Mouse (Mus musculus): ENCODE data around the gene Eif4a2. TPM values are rescaled to one million over a fixed set of nuclear protein-coding genes. Genes with fewer than 3 reads are reported as not detected.

Gene Eif4a2
- total and polyA plus RNA-seq, 3 experiments = 358 to 660 (median 475) TPM

DNA sequence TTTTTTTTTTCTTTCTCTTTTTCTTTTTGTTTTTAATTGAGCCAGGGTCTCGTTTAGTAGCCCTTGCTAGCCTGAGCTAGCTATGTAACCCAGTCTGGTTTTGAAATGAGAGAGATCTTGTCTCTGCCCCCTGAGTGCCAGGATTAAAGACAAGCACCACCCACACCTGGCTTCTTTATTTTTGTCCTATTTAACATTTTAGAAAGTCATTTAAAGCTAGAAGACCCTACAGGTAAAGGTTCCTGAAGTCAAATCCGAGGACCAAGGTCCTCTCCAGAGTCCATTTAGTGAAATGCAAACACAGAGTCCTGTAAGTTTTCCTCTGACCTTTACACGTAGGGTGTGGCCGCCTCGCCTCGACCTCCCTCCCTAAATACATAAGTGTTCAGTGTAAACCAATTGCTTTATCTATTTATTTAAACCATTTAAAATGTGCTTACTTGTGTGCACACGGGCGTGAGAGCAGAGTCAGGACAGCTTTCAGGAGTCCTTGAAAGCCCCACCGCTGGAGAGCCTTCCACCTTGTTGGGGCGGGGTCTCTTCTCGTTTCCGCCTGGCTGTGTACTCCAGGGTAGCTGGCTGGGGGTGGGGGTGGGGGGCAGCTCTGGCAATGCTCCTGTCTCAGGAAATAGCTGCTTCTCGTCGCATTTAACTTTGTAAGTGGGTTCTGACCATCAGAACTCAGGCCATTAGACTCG, 4.8 kb upstream of the Eif4a2 start (continued):
- TF ChIP-seq MEF2A (IDR thresholded peaks at IDR 0.05; ENCODE audit: borderline replicate concordance, low read depth, low read length) (no peak; the same call in 1 of the 2 replicates), SIN3A (IDR thresholded peaks at IDR 0.05; ENCODE audit: low read length) (peak; percentile 87)

GRCm38 (mm10) chr16:23103038-23103745, 4.1 kb upstream of the Eif4a2 start:
- dilution Hi-C loops (cut with MboI; ENCODE audit: extremely low pct_ligation_motif_present, extremely low pct_unique_long_range_greater_than_20kb, low sequenced_read_pairs) = no loop called here
- TF ChIP-seq MXI1 (IDR thresholded peaks at IDR 0.05; ENCODE audit: low read depth, low read length) (peak; percentile 79), MAZ (IDR thresholded peaks at IDR 0.05; ENCODE audit: low read depth, low read length) (no peak), IRF4 (IDR thresholded peaks at IDR 0.05; ENCODE audit: low read depth, low read length) (no peak), POLR2A (IDR thresholded peaks at IDR 0.05; ENCODE audit: low read depth, low read length) (peak; percentile 57; the same call in 1 of the 2 replicates), MYC (IDR thresholded peaks at IDR 0.05; ENCODE audit: low read depth, low read length) (peak; percentile 65; the same call in 1 of the 2 replicates), MAX (IDR thresholded peaks at IDR 0.05; ENCODE audit: low read length) (peak; percentile 74), ZMIZ1 (IDR thresholded peaks at IDR 0.05; ENCODE audit: low read depth, low read length) (no peak), TCF12 (IDR thresholded peaks at IDR 0.05; ENCODE audit: low read depth, low read length) (no peak)
- no peaks in the 10 kb centered on the region for H3K9me3 ChIP-seq (replicated peaks; ENCODE audit: low read length)
- H3K4me2 ChIP-seq (ENCODE audit: insufficient read depth, low read depth, poor library complexity, severe bottlenecking) = peak overlapping the region; percentile 92
- no peak for DNase-seq (ENCODE audit: extremely low read depth)
- H3K9ac ChIP-seq (ENCODE audit: insufficient read depth, low read depth) = peak overlapping the region; percentile 60
- no peaks in the 10 kb centered on the region for H3K27me3 ChIP-seq (replicated peaks)
- peaks cover 6% of the 10 kb centered on the region for H3K79me2 ChIP-seq (replicated peaks; ENCODE audit: control insufficient read depth, extremely low read depth, insufficient read depth, poor library complexity, severe bottlenecking)
- peaks cover 7 to 49% of the 10 kb centered on the region in 2 experiments; a peak in 3 of 4 replicates for H3K4me1 ChIP-seq (ENCODE audit: control insufficient read depth in 1 of 2, insufficient read depth in 2 of 2)
- peak overlapping the region; percentile 54 for H3K27ac ChIP-seq (ENCODE audit: insufficient read depth, low read depth)
- in situ Hi-C loops (cut with MboI; ENCODE audit: low pct_ligation_motif_present, low pct_unique_long_range_greater_than_20kb, low sequenced_read_pairs) = no loop called here
- peaks cover under 1 to 19% of the 10 kb centered on the region in 2 experiments for H3K36me3 ChIP-seq (replicated peaks in 1 of 2; ENCODE audit: control insufficient read depth in 1 of 2, insufficient read depth in 1 of 2, low read length in 1 of 2)
- H3K4me3 ChIP-seq (replicated peaks in 1 of 3; ENCODE audit: low read depth in 2 of 3, low read length in 2 of 3, poor library complexity in 1 of 3) = peak overlapping the region; percentile 50 to 70 (median 64)

DNA sequence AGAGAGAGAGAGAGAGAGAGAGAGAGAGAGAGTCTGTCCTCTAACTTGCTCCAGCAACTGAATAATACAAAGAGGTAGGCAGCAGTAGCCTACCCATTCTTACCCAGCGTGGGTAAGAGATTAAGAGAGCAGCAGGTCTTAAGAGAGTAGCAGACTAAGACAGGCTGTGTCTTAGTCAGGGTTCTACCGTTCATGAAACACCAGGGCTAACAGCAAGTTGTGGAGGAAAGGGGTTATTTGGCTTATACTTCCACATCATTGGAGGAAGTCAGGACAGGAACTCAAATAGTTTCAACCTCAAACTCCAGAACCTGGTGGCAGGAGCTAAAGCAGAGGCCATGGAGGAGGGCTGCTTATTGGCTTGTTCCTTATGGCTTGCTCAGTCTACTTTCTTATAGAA, 3.4 kb upstream of the Eif4a2 start:
- Histone ChIP-seq H3K4me2 (ENCODE audit: insufficient read depth, low read depth, poor library complexity, severe bottlenecking) (peak overlapping the region; percentile 92), H3K9me3 (replicated peaks; ENCODE audit: low read length) (no peaks in the 10 kb centered on the region), H3K79me2 (replicated peaks; ENCODE audit: control insufficient read depth, extremely low read depth, insufficient read depth, poor library complexity, severe bottlenecking) (peaks cover 13% of the 10 kb centered on the region), H3K4me1 (ENCODE audit: control insufficient read depth in 1 of 2, insufficient read depth in 2 of 2) (peaks cover 7 to 46% of the 10 kb centered on the region in 2 experiments; a peak in 3 of 4 replicates), H3K36me3 (replicated peaks in 1 of 2; ENCODE audit: control insufficient read depth in 1 of 2, insufficient read depth in 1 of 2, low read length in 1 of 2) (peaks cover 6 to 26% of the 10 kb centered on the region in 2 experiments), H3K4me3 (replicated peaks in 1 of 3; ENCODE audit: low read depth in 2 of 3, low read length in 2 of 3, poor library complexity in 1 of 3) (no peak overlapping the region), H3K27me3 (replicated peaks) (no peaks in the 10 kb centered on the region), H3K27ac (ENCODE audit: insufficient read depth, low read depth) (peak overlapping the region; percentile 54), H3K9ac (ENCODE audit: insufficient read depth, low read depth) (peak overlapping the region; percentile 60)
- no peak for DNase-seq (ENCODE audit: extremely low read depth)
- in situ Hi-C loops (cut with MboI; ENCODE audit: low pct_ligation_motif_present, low pct_unique_long_range_greater_than_20kb, low sequenced_read_pairs) = no loop called here
- TF ChIP-seq ZMIZ1 (IDR thresholded peaks at IDR 0.05; ENCODE audit: low read depth, low read length) (no peak), TCF12 (IDR thresholded peaks at IDR 0.05; ENCODE audit: low read depth, low read length) (0 out of 2 replicates have a peak, but pooled peaks have one; percentile 30)
- dilution Hi-C loops (cut with MboI; ENCODE audit: extremely low pct_ligation_motif_present, extremely low pct_unique_long_range_greater_than_20kb, low sequenced_read_pairs) = no loop called here
